26 mouse cellular contexts compared by ENCODE assay signal in the genomic region with DNA sequence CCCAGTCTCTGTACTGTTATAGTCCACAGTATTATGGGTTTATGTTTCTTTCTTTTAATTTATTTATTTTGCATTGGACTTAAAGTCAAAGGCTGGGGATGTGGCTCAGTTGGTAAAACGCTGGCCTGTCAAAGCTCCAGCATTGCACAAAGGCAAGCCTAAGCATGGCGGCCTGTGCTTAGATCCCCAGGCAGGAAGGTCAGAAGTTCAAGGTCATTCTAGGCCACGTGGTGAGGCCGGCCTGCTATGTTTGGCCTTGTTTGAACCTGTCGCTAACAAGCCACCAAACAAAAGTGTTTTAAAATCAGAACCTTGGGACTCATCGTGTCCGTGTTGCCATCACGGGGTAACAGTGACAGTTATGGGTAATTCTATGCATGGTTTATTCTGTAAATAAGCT. TPM values are rescaled to one million over a fixed set of nuclear protein-coding genes. Genes with fewer than 3 reads are reported as not detected.
DNase-seq lines count a peak whose midpoint lies in the region; ATAC-seq and TF ChIP-seq lines count a peak whose summit lies in the region.
"Had no signal": no experiment of that assay in that cellular context is flagged by ENCODE, and none has a peak within 500 bp of the region (broad histone marks: within the 10 kb centered on the region; RNA-seq: fewer than 3 reads in every experiment).

No protein-coding gene starts in this region.

- no peak overlapping the region for H3K27ac ChIP-seq in midbrain, embryonic 10.5 days (replicated peaks)
- no peak overlapping the region for H3K27ac ChIP-seq in midbrain, postnatal 0 days (ENCODE audit: low read depth, low read length)
- no peak overlapping the region for H3K27ac ChIP-seq in midbrain, embryonic 11.5 days (ENCODE audit: low read depth, low read length)
- no peak overlapping the region for H3K27ac ChIP-seq in forebrain, embryonic 11.5 days (ENCODE audit: low read depth, low read length)
- H3K27ac ChIP-seq: forebrain, embryonic 10.5 days; heart, embryonic 10.5 days; limb, embryonic 15.5 days; liver, embryonic 15.5 days; lung, embryonic 15.5 days had no signal

- H3K9ac ChIP-seq in midbrain, postnatal 0 days (replicated peaks; ENCODE audit: low read length, poor library complexity, severe bottlenecking) = no peak overlapping the region
- H3K9ac ChIP-seq in midbrain, embryonic 11.5 days (ENCODE audit: low read length) = no peak overlapping the region
- H3K9ac ChIP-seq in forebrain, embryonic 11.5 days (ENCODE audit: low read length) = no peak overlapping the region
- H3K9ac ChIP-seq: forebrain, postnatal 0 days; limb, embryonic 15.5 days; liver, embryonic 15.5 days; lung, embryonic 15.5 days had no signal

- no peak overlapping the region for H3K4me3 ChIP-seq in midbrain, embryonic 10.5 days
- no peak overlapping the region for H3K4me3 ChIP-seq in midbrain, postnatal 0 days (ENCODE audit: low read depth, low read length)
- H3K4me3 ChIP-seq in midbrain, embryonic 11.5 days (ENCODE audit: low read depth, low read length) = no peak overlapping the region
- no peak overlapping the region for H3K4me3 ChIP-seq in forebrain, embryonic 11.5 days (ENCODE audit: low read depth, low read length)
- H3K4me3 ChIP-seq: forebrain, embryonic 10.5 days; heart, embryonic 10.5 days; limb, embryonic 15.5 days; liver, embryonic 15.5 days; lung, embryonic 15.5 days; myocyte had no signal

- H3K27me3 ChIP-seq in midbrain, embryonic 10.5 days (ENCODE audit: low read depth, poor library complexity, severe bottlenecking) = no peaks in the 10 kb centered on the region
- no peaks in the 10 kb centered on the region for H3K27me3 ChIP-seq in midbrain, postnatal 0 days (ENCODE audit: insufficient read depth, low read length)
- no peaks in the 10 kb centered on the region for H3K27me3 ChIP-seq in midbrain, embryonic 11.5 days (ENCODE audit: control insufficient read depth, insufficient read depth, low read length)
- H3K27me3 ChIP-seq in forebrain, embryonic 11.5 days (ENCODE audit: control insufficient read depth, insufficient read depth, low read length) = no peaks in the 10 kb centered on the region
- H3K27me3 ChIP-seq: CH12.LX; limb, embryonic 15.5 days; liver, embryonic 15.5 days; lung, embryonic 15.5 days had no signal

- H3K4me1 ChIP-seq in midbrain, embryonic 10.5 days = peaks cover 20% of the 10 kb centered on the region
- H3K4me1 ChIP-seq in midbrain, postnatal 0 days (ENCODE audit: insufficient read depth, low read length) = no peaks in the 10 kb centered on the region
- H3K4me1 ChIP-seq in midbrain, embryonic 11.5 days (ENCODE audit: control insufficient read depth, insufficient read depth, low read length) = peaks cover 10% of the 10 kb centered on the region
- no peaks in the 10 kb centered on the region for H3K4me1 ChIP-seq in forebrain, embryonic 11.5 days (replicated peaks; ENCODE audit: control insufficient read depth, insufficient read depth, low read length)
- H3K4me1 ChIP-seq: limb, embryonic 15.5 days; lung, embryonic 15.5 days had no signal

- WGBS in midbrain, embryonic 10.5 days = 71% methylated on average over 8 of the region's 8 CpGs
- 37% methylated on average over 8 of the region's 8 CpGs for WGBS in midbrain, postnatal 0 days
- 45% methylated on average over 8 of the region's 8 CpGs for WGBS in midbrain, embryonic 11.5 days
- WGBS in forebrain, embryonic 11.5 days = 61% methylated on average over 8 of the region's 8 CpGs

- no peak for ATAC-seq in midbrain, postnatal 0 days (ENCODE audit: low FRiP score)
- ATAC-seq in midbrain, embryonic 11.5 days (ENCODE audit: low FRiP score) = peak; percentile 57; the same call in 1 of the 2 replicates
- no peak for ATAC-seq in forebrain, embryonic 11.5 days (replicated peaks; ENCODE audit: low FRiP score)
- ATAC-seq: forebrain, postnatal 0 days had no signal

- no peak for TF ChIP-seq CTCF in midbrain, postnatal 0 days (IDR thresholded peaks at IDR 0.05)

- peaks cover 28% of the 10 kb centered on the region for H3K36me3 ChIP-seq in midbrain, embryonic 10.5 days
- H3K36me3 ChIP-seq in midbrain, postnatal 0 days (ENCODE audit: insufficient read depth, low read length) = peaks cover 12% of the 10 kb centered on the region
- no peaks in the 10 kb centered on the region; the same call in 1 of the 2 replicates for H3K36me3 ChIP-seq in midbrain, embryonic 11.5 days (ENCODE audit: control insufficient read depth, insufficient read depth, low read length)
- no peaks in the 10 kb centered on the region for H3K36me3 ChIP-seq in forebrain, embryonic 11.5 days (ENCODE audit: control insufficient read depth, insufficient read depth, low read length)
- H3K36me3 ChIP-seq: heart, embryonic 10.5 days; liver, embryonic 15.5 days; lung, embryonic 15.5 days had no signal

- no peak overlapping the region for H3K4me2 ChIP-seq in midbrain, postnatal 0 days (ENCODE audit: low read depth, low read length, poor library complexity, severe bottlenecking)
- H3K4me2 ChIP-seq in midbrain, embryonic 11.5 days = no peak overlapping the region
- H3K4me2 ChIP-seq in forebrain, embryonic 11.5 days (ENCODE audit: low read depth, low read length, severe bottlenecking) = no peak overlapping the region
- H3K4me2 ChIP-seq: limb, embryonic 15.5 days; liver, embryonic 15.5 days; lung, embryonic 15.5 days had no signal

- intact Hi-C loops in left cerebral cortex, postnatal 4 days (cut with DNase I) = no loop called here

- no peaks in the 10 kb centered on the region for H3K9me3 ChIP-seq in midbrain, embryonic 10.5 days (replicated peaks)
- no peaks in the 10 kb centered on the region for H3K9me3 ChIP-seq in midbrain, postnatal 0 days (ENCODE audit: low read length)
- no peaks in the 10 kb centered on the region for H3K9me3 ChIP-seq in midbrain, embryonic 11.5 days (ENCODE audit: control insufficient read depth, low read length)
- H3K9me3 ChIP-seq in forebrain, embryonic 11.5 days (ENCODE audit: control insufficient read depth, low read length) = no peaks in the 10 kb centered on the region
- H3K9me3 ChIP-seq: forebrain, embryonic 10.5 days; heart, embryonic 10.5 days; limb, embryonic 15.5 days; liver, embryonic 15.5 days; lung, embryonic 15.5 days had no signal

- DNase-seq in midbrain, embryonic 10.5 days (ENCODE audit: low spot score) = peak; percentile 26
- DNase-seq in midbrain, postnatal 0 days (ENCODE audit: low spot score) = no peak
- peak; percentile 93 for DNase-seq in R1 (ENCODE audit: low read depth, low spot score)
- DNase-seq in midbrain, embryonic 11.5 days (ENCODE audit: low spot score, missing footprints) = no peak
- DNase-seq in left cerebral cortex, postnatal 4 days = no peak
- DNase-seq in forebrain, embryonic 11.5 days (ENCODE audit: low spot score) = no peak
- DNase-seq in right cerebral cortex, postnatal 14 days = no peak
- DNase-seq: adrenal gland, adult 2 months; B cell, adult 2 months; cerebellum, adult 18-20 months; cerebellum, postnatal 25 days; forebrain, postnatal 0 days; gastrocnemius, postnatal 36 days; kidney, adult 18-20 months; layer of hippocampus, adult 9-11 months; lung, postnatal 4 days; right cerebral cortex, adult 18-20 months; thymus, adult 18-20 months; thymus, postnatal 36 days had no signal

RNA-seq across cellular contexts. Expression of gene Kit, which starts 51.6 kb away (rescaled TPM):
- 21.0 and 23.8 TPM in 2 replicates for polyA plus RNA-seq in midbrain, embryonic 10.5 days (2016; fragmentation: Nextera tagmentation; extraction: Ambion mirVana)
- total RNA-seq in midbrain, postnatal 0 days (2014; rRNA removed) = 51.6 and 52.4 TPM in 2 replicates
- 29.9 and 30.9 TPM in 2 replicates for polyA plus RNA-seq in midbrain, postnatal 0 days (2015; fragmentation: Nextera tagmentation; extraction: Ambion mirVana)
- polyA plus RNA-seq in midbrain, embryonic 11.5 days (2014; fragmentation: Nextera tagmentation; extraction: Ambion mirVana) = 19.6 and 20.4 TPM in 2 replicates
- 10 to 100 TPM; 62.5 to 64.1 TPM for total RNA-seq in left cerebral cortex, postnatal 4 days (2021)
- polyA plus RNA-seq in forebrain, embryonic 11.5 days (2014; fragmentation: Nextera tagmentation; extraction: Ambion mirVana) = 20.9 and 22.9 TPM in 2 replicates
- polyA plus RNA-seq: myocyte had no signal

Comparison
In these comparisons a context has a peak if more than half of its experiments do, and no peak if none do; other contexts are left out.
1. DNase-seq: peak in midbrain, embryonic 10.5 days (single experiment) and R1 (single experiment); none in midbrain, postnatal 0 days (single experiment), midbrain, embryonic 11.5 days (single experiment), left cerebral cortex, postnatal 4 days (single experiment), forebrain, embryonic 11.5 days (single experiment) and right cerebral cortex, postnatal 14 days (single experiment).